Mouse (Mus musculus) MEL (cell line): ENCODE measurements at regions not wholly inside any gene's neighbourhood (a gene's known extent, or its start where the extent isn't known, plus 50 kb on each side); places are given as distances from the start of the nearest gene placed in this dataset.

ENCODE experiments used
- DNase-seq: peaks from one replicate; pipeline ENCODE4 v3.0.0; 2011; ENCODE audit warnings: low read depth, low spot score
- H3K27ac ChIP-seq: 2 replicates; pipeline ENCODE4 v1.5.1; 2012; ENCODE audit warnings: low read depth, mild to moderate bottlenecking, control low read depth, low read length, moderate library complexity; ENCODE audit not compliant: control insufficient read depth
- H3K27me3 ChIP-seq, 2 experiments: fragments of 150-350 bp in 1 of 2; sonication (generic) in 1 of 2; 2 replicates each; pipeline ENCODE4 v1.6.1; 2012; ENCODE audit warnings: low read length in 2 of 2, mild to moderate bottlenecking in 2 of 2, improper control_type of control experiment in 1 of 2, moderate library complexity in 1 of 2; ENCODE audit not compliant: insufficient read depth in 2 of 2, control insufficient read depth in 1 of 2
- H3K36me3 ChIP-seq, 2 experiments: 2 replicates each; pipeline ENCODE4 v1.6.1; 2012 to 2014; ENCODE audit warnings: low read length in 2 of 2, improper control_type of control experiment in 1 of 2, inconsistent platforms in 1 of 2, mild to moderate bottlenecking in 1 of 2; ENCODE audit not compliant: insufficient read depth in 2 of 2, control insufficient read depth in 1 of 2
- H3K4me1 ChIP-seq, 2 experiments: fragments of 150-350 bp in 1 of 2; sonication (generic) in 1 of 2; 2 replicates each; pipeline ENCODE4 v1.6.1; 2012; ENCODE audit warnings: low read length in 2 of 2, improper control_type of control experiment in 1 of 2, mild to moderate bottlenecking in 1 of 2; ENCODE audit not compliant: insufficient read depth in 2 of 2, control insufficient read depth in 1 of 2
- H3K4me3 ChIP-seq, 2 experiments: fragments of 150-350 bp in 1 of 2; sonication (generic) in 1 of 2; 2 replicates each; pipeline ENCODE4 v1.5.1; 2012; ENCODE audit warnings: low read depth in 2 of 2, low read length in 2 of 2, mild to moderate bottlenecking in 2 of 2, moderate library complexity in 2 of 2, control low read depth in 1 of 2, improper control_type of control experiment in 1 of 2; ENCODE audit not compliant: control insufficient read depth in 1 of 2, insufficient read depth in 1 of 2
- H3K79me2 ChIP-seq: 2 replicates; pipeline ENCODE4 v1.6.1; 2012; ENCODE audit warnings: mild to moderate bottlenecking, low read length, moderate library complexity; ENCODE audit not compliant: control insufficient read depth, poor library complexity, insufficient read depth
- H3K9ac ChIP-seq: 2 replicates; pipeline ENCODE4 v1.6.1; 2012; ENCODE audit warnings: low read depth, mild to moderate bottlenecking, control low read depth, low read length, moderate library complexity; ENCODE audit not compliant: control insufficient read depth, poor library complexity, severe bottlenecking
- H3K9me3 ChIP-seq: fragments of 150-350 bp; sonication (generic); replicated peaks from 2 replicates; pipeline ENCODE4 v1.6.1; 2012; ENCODE audit warnings: mild to moderate bottlenecking, low read length, improper control_type of control experiment, moderate library complexity; ENCODE audit not compliant: insufficient read depth
- BHLHE40 ChIP-seq: IDR thresholded peaks from 2 replicates; pipeline ENCODE4 v1.6.1; 2012; ENCODE audit warnings: low read depth, mild to moderate bottlenecking, inconsistent platforms, low read length, improper control_type of control experiment, borderline replicate concordance
- CHD1 ChIP-seq: IDR thresholded peaks from 2 replicates; pipeline ENCODE4 v1.6.1; 2012; ENCODE audit warnings: low read depth, mild to moderate bottlenecking, inconsistent platforms, low read length, improper control_type of control experiment
- CHD2 ChIP-seq: IDR thresholded peaks from 2 replicates; pipeline ENCODE4 v1.6.1; 2011; ENCODE audit warnings: low read length, improper control_type of control experiment
- EP300 ChIP-seq, 2 experiments: IDR thresholded peaks; 2 replicates each; pipeline ENCODE4 v1.6.1; 2011; ENCODE audit warnings: improper control_type of control experiment in 2 of 2, low read length in 2 of 2, low read depth in 1 of 2, mild to moderate bottlenecking in 1 of 2
- GATA1 ChIP-seq: IDR thresholded peaks from 2 replicates; pipeline ENCODE4 v1.6.1; 2011; ENCODE audit warnings: low read depth, low read length, improper control_type of control experiment
- HCFC1 ChIP-seq: IDR thresholded peaks from 2 replicates; pipeline ENCODE4 v1.6.1; 2012; ENCODE audit warnings: low read depth, mild to moderate bottlenecking, inconsistent platforms, low read length, improper control_type of control experiment, moderate library complexity
- JUND ChIP-seq: IDR thresholded peaks from 2 replicates; pipeline ENCODE4 v1.6.1; 2011; ENCODE audit warnings: low read depth, mild to moderate bottlenecking, improper control_type of control experiment, low read length
- MAX ChIP-seq: IDR thresholded peaks from 2 replicates; pipeline ENCODE4 v1.6.1; 2011; ENCODE audit warnings: low read length, improper control_type of control experiment
- MEF2A ChIP-seq: IDR thresholded peaks from 2 replicates; pipeline ENCODE4 v1.6.1; 2014; ENCODE audit warnings: low read depth, mild to moderate bottlenecking, inconsistent platforms, low read length, improper control_type of control experiment; ENCODE audit not compliant: poor library complexity, insufficient replicate concordance, severe bottlenecking; ENCODE audit errors: extremely low read depth
- MXI1 ChIP-seq: IDR thresholded peaks from 2 replicates; pipeline ENCODE4 v1.6.1; 2011; ENCODE audit warnings: mild to moderate bottlenecking, low read depth, low read length, improper control_type of control experiment
- MYB ChIP-seq: IDR thresholded peaks from 2 replicates; pipeline ENCODE4 v1.6.1; 2011; ENCODE audit warnings: mild to moderate bottlenecking, low read depth, low read length, improper control_type of control experiment
- NELFE ChIP-seq: IDR thresholded peaks from 2 replicates; pipeline ENCODE4 v1.6.1; 2011; ENCODE audit warnings: low read depth, low read length, improper control_type of control experiment
- NRF1 ChIP-seq: IDR thresholded peaks from 2 replicates; pipeline ENCODE4 v1.6.1; 2014; ENCODE audit warnings: low read depth, mild to moderate bottlenecking, inconsistent platforms, low read length, improper control_type of control experiment, moderate library complexity; ENCODE audit not compliant: poor library complexity, insufficient read depth, severe bottlenecking
- RAD21 ChIP-seq: IDR thresholded peaks from 2 replicates; pipeline ENCODE4 v1.6.1; 2011; ENCODE audit warnings: mild to moderate bottlenecking, low read depth, low read length, improper control_type of control experiment
- SIN3A ChIP-seq: IDR thresholded peaks from 2 replicates; pipeline ENCODE4 v1.6.1; 2012; ENCODE audit warnings: low read length, improper control_type of control experiment, inconsistent platforms
- SMC3 ChIP-seq: IDR thresholded peaks from 2 replicates; pipeline ENCODE4 v1.6.1; 2011; ENCODE audit warnings: low read depth, low read length, improper control_type of control experiment
- TCF12 ChIP-seq: IDR thresholded peaks from 2 replicates; pipeline ENCODE4 v1.6.1; 2014; ENCODE audit warnings: low read depth, mild to moderate bottlenecking, inconsistent platforms, low read length, improper control_type of control experiment, moderate library complexity
- UBTF ChIP-seq: IDR thresholded peaks from 2 replicates; pipeline ENCODE4 v1.6.1; 2012; ENCODE audit warnings: low read depth, mild to moderate bottlenecking, inconsistent platforms, low read length, improper control_type of control experiment, moderate library complexity, borderline replicate concordance; ENCODE audit not compliant: insufficient read depth
- ZKSCAN1 ChIP-seq: IDR thresholded peaks from 2 replicates; pipeline ENCODE4 v1.6.1; 2012; ENCODE audit warnings: low read depth, mild to moderate bottlenecking, inconsistent platforms, low read length, improper control_type of control experiment, moderate library complexity

- H3K79me2 ChIP-seq: no peaks in the 10 kb centered on the region
- no peak for DNase-seq
- no peak overlapping the region for H3K27ac ChIP-seq
- H3K9me3 ChIP-seq: no peaks in the 10 kb centered on the region
- H3K36me3 ChIP-seq: no peaks in the 10 kb centered on the region
- no peak overlapping the region for H3K9ac ChIP-seq
- H3K27me3 ChIP-seq: no peaks in the 10 kb centered on the region
- TF ChIP-seq HCFC1 (no peak), SIN3A (no peak)
- H3K4me1 ChIP-seq: no peaks in the 10 kb centered on the region
- H3K4me3 ChIP-seq: no peak overlapping the region
These were observed 356.1 kb downstream of the Gpd2 start for GRCm38 (mm10) chr2:57593558-57593957.

- no peak overlapping the region for H3K4me3 ChIP-seq
- no peak for DNase-seq
- no peak overlapping the region for H3K9ac ChIP-seq
- no peaks in the 10 kb centered on the region for H3K36me3 ChIP-seq
- no peak overlapping the region for H3K27ac ChIP-seq
- no peaks in the 10 kb centered on the region for H3K79me2 ChIP-seq
- H3K9me3 ChIP-seq: no peaks in the 10 kb centered on the region
- TF ChIP-seq MAX (no peak), MXI1 (no peak), ZKSCAN1 (no peak), TCF12 (no peak), MEF2A (no peak), UBTF (no peak), NRF1 (no peak), EP300 (IDR thresholded peaks at IDR 0.05; ENCODE audit: low read depth in 1 of 2, low read length in 2 of 2) (no peak), CHD2 (no peak), HCFC1 (no peak), JUND (no peak), CHD1 (no peak), NELFE (no peak), MYB (no peak), RAD21 (no peak), BHLHE40 (no peak), GATA1 (no peak), SMC3 (no peak)
- H3K4me1 ChIP-seq: no peaks in the 10 kb centered on the region
- no peaks in the 10 kb centered on the region; a peak in 1 of 4 replicates for H3K27me3 ChIP-seq
These were observed 360.4 kb downstream of the Gpd2 start for GRCm38 (mm10) chr2:57597694-57598358.
